Mouse (Mus musculus) monocyte, adult 2 months (primary cell): Measurements from ENCODE around the gene Gm45618.
"Not testable (repeated sequence)": the region's sequence is repeated elsewhere in the genome, so short reads cannot be mapped to it uniquely, and the experiment has no call there.

Experiments
- DNase-seq, 2 experiments: peaks; one replicate each; pipeline ENCODE4 v3.0.0; 2022; ENCODE audit warnings: low spot score in 2 of 2, low read depth in 1 of 2

Gene Gm45618

GRCm38 (mm10) chr7:142120629-142121028 is at the start of gene Gm45618:
Gene Gm45618 (minus strand): TSS chr7:142120729.
- DNase-seq, result not testable (repeated sequence)

- DNase-seq, result no peak
Measured at GRCm38 (mm10) chr7:142169836-142170235, 49.3 kb upstream of the Gm45618 start.

GRCm38 (mm10) chr7:142165639-142166038 is 45.1 kb upstream of the Gm45618 start, which contains the start of gene Gm4553:
Gene Gm4553 (minus strand): TSS chr7:142165739.
- DNase-seq, result not testable (repeated sequence)

- no peak for DNase-seq
Measured at GRCm38 (mm10) chr7:142159366-142159765, 38.8 kb upstream of the Gm45618 start.

GRCm38 (mm10) chr7:142157013-142157412 is 36.5 kb upstream of the Gm45618 start, which contains the start of gene Gm29735:
Gene Gm29735 (minus strand): TSS chr7:142157113.
- not testable (repeated sequence) for DNase-seq

GRCm38 (mm10) chr7:142155308-142155707 is 34.8 kb upstream of the Gm45618 start:
- no peak for DNase-seq

GRCm38 (mm10) chr7:142152191-142152590 is 31.7 kb upstream of the Gm45618 start:
- no peak for DNase-seq

GRCm38 (mm10) chr7:142148633-142149032 is 28.1 kb upstream of the Gm45618 start:
- DNase-seq, result no peak

GRCm38 (mm10) chr7:142146033-142146432 is 25.5 kb upstream of the Gm45618 start:
- no peak for DNase-seq

- no peak for DNase-seq
Measured at GRCm38 (mm10) chr7:142145413-142145940, 24.9 kb upstream of the Gm45618 start.

GRCm38 (mm10) chr7:142144507-142144906 is 24.0 kb upstream of the Gm45618 start, which contains the start of gene Gm45337:
Gene Gm45337 (minus strand): TSS chr7:142144607.
- DNase-seq, result no peak

GRCm38 (mm10) chr7:142143506-142144010 is 23.0 kb upstream of the Gm45618 start:
- DNase-seq, result not testable (repeated sequence)

- DNase-seq, result no peak
Measured at GRCm38 (mm10) chr7:142140696-142141095, 20.2 kb upstream of the Gm45618 start.

GRCm38 (mm10) chr7:142135934-142136333 is 15.4 kb upstream of the Gm45618 start, which contains the start of gene Gm39115:
Gene Gm39115 (minus strand): TSS chr7:142136034.
- not testable (repeated sequence) for DNase-seq

- no peak for DNase-seq
Measured at GRCm38 (mm10) chr7:142134206-142134995, 13.9 kb upstream of the Gm45618 start.

- no peak for DNase-seq
Measured at GRCm38 (mm10) chr7:142128843-142129242, 8.3 kb upstream of the Gm45618 start.

- no peak for DNase-seq
Measured at GRCm38 (mm10) chr7:142119632-142120031, 897 bp downstream of the Gm45618 start.

GRCm38 (mm10) chr7:142104747-142105146 is 15.8 kb downstream of the Gm45618 start:
- no peak for DNase-seq

GRCm38 (mm10) chr7:142097776-142098175 is 22.8 kb downstream of the Gm45618 start:
- DNase-seq, result peak in 1 of 2 experiments; percentile 33

GRCm38 (mm10) chr7:142096701-142097100 is 23.8 kb downstream of the Gm45618 start:
- DNase-seq, result no peak

- DNase-seq, result peak; percentile 51 to 66
Measured at GRCm38 (mm10) chr7:142095183-142095931, 25.2 kb downstream of the Gm45618 start, which contains the start of gene Dusp8. Gene Dusp8 (minus strand): TSS chr7:142095843.
